Mouse (Mus musculus) bone marrow, adult 2 months (tissue): ENCODE measurements at regions not wholly inside any gene's neighbourhood (a gene's known extent, or its start where the extent isn't known, plus 50 kb on each side); places are given as distances from the start of the nearest gene placed in this dataset.

ENCODE experiments used
- CTCF ChIP-seq: fragments of 200-500 bp; IDR thresholded peaks from 2 replicates; pipeline ENCODE4 v1.5.1; 2011; ENCODE audit warnings: low read length, control low read depth; ENCODE audit not compliant: control insufficient read depth, insufficient read depth
- POLR2A ChIP-seq: fragments of 200-500 bp; IDR thresholded peaks from 2 replicates; pipeline ENCODE4 v1.6.1; 2011; ENCODE audit warnings: low read depth, mild to moderate bottlenecking, control low read depth, low read length, borderline replicate concordance; ENCODE audit not compliant: control insufficient read depth

DNA sequence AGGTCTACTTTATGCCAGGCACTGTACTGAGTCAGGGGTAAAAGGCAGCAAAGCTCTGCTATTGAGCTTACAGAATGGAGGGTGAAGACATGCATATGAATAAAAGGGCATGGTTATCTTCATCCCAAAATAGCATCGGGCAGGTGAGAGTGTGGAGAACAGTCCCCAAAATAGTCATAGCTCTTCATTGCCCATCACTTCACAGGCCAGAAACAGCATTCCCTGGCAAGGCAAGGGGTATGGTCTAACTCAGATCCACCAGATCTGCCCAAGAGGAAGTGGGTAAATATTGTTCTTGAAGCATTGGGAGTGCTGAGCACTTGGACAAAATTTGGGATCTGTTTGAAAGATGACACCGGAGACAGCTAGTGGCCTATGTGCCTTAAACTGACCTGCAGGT is 99.1 kb downstream of the Tmem170b start:
- TF ChIP-seq POLR2A (no peak), CTCF (no peak)
